Mouse (Mus musculus) liver, embryonic 14.5 days (tissue): ENCODE results near the gene Rps11.

Experiments
- CTCF ChIP-seq: IDR thresholded peaks from 2 replicates; pipeline ENCODE4 v1.5.1; 2016; ENCODE audit warnings: antibody characterized with exemption, low read depth, control low read depth
- EP300 ChIP-seq: IDR thresholded peaks from 2 replicates; pipeline ENCODE4 v1.6.1; 2016; ENCODE audit warnings: antibody characterized with exemption, low read depth

DNA sequence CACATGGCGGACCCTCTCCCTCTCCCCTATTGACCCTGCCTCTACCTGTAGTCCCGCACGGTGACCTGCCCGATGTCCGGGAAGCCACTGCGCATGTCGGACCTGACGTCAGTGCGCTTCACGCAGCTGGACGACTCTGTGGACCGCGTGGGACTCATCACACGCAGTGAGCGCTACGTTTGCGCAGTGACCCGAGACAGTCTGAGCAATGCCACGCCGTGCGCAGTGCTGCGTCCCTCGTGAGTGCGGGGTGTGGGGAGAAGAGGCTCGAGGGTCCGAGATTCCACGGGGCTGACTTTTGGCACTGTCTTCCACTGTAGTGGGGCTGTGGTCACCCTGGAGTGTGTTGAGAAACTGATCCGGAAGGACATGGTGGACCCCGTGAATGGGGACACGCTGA is 47.7 kb downstream of the Rps11 start:
- TF ChIP-seq CTCF (no peak), EP300 (no peak)
